Mouse (Mus musculus) heart, adult 11 months (tissue): Measurements from ENCODE around the gene Gm21976.
A peak's percentile ranks its signal among the peaks of the same experiment; 100 is the strongest.

ENCODE experiments used
- DNase-seq: peaks from one replicate; pipeline ENCODE4 v3.0.0; 2022

Gene Gm21976

GRCm38 (mm10) chr13:98354871-98355558 is 75.3 kb downstream of the Gm21976 start:
- DNase-seq = peak; percentile 89

- peak; percentile 76 for DNase-seq
These were observed 75.9 kb downstream of the Gm21976 start for GRCm38 (mm10) chr13:98355559-98356111.

GRCm38 (mm10) chr13:98356176-98356972 is 76.7 kb downstream of the Gm21976 start:
- no peak for DNase-seq
